Mouse (Mus musculus) gastrocnemius, postnatal 36 days (tissue): ENCODE results near the gene Gsc2. TPM values are rescaled to one million over a fixed set of nuclear protein-coding genes. Genes with fewer than 3 reads are reported as not detected.

Experiments
- DNase-seq, 2 experiments: peaks; one replicate each; pipeline ENCODE4 v3.0.0; 2022
- intact Hi-C: fragments of 180-260 bp; cut with DNase I; formaldehyde crosslinking; loops from one replicate; pipeline ENCODE4 v1.15.1; 2025
- total RNA-seq, 2 experiments: library from RNA; stranded (reverse); gene quantifications; 2 replicates each; pipeline ENCODE4 v1.2.3; 2021

The Gsc2 gene
- total RNA-seq, 2 experiments from 2014 or later = not detected

DNA sequence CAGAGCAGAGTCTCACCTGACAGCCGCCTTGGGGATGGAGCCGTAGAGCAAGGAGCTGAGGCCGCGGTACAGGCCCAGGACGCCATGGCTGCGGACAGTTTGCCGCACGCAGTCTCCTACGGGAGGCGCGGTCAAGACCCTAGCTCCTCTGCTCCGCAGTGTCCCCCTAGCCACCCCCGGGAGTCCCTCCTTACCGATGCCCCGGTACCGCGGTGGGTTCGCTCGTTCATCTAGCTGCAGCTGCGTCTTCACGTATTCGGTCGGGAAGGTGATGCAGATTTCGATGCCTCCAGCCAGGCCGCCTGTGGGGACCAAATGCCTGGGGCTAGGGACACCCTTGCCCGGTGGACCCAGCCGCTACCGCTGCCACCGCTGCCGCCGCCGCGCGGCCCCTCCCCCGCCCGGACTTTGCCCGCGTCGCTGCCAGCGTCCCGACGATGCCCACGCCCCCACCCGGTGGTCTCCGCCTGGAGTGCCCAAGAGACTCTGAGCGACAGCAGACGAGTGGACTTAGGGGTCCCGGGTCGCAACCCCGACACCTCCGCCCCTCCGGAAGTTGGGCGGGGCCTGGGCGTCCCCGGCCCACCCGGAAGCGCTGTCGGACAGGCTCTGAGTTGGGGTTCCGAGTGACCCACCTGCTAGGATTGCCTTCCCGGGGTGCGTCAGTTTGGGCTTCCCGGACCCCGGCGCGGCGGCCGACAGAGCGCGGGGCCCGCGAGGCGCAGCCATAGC is 12.7 kb upstream of the Gsc2 start:
- DNase-seq = no peak
- intact Hi-C loops = no loop called here

DNA sequence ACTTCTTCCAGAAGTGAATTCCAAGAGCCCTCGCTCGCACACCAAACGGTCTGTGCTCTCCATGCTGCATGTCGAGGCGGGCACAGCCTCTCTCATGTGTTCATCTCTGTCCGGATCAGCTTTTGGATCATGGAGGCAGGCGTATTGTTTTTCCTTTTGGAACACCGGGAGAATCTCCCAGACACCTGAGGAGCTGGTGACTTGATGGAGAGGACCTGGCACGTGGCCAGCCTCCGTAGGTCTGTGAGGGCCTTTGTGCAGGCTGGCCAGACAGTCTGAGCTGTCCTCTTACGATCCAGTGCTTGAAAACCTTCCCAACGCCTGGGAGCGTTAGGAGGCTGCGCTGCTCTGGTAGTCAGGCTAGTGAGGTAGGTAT is 7.3 kb upstream of the Gsc2 start:
- intact Hi-C loops = no loop called here

DNA sequence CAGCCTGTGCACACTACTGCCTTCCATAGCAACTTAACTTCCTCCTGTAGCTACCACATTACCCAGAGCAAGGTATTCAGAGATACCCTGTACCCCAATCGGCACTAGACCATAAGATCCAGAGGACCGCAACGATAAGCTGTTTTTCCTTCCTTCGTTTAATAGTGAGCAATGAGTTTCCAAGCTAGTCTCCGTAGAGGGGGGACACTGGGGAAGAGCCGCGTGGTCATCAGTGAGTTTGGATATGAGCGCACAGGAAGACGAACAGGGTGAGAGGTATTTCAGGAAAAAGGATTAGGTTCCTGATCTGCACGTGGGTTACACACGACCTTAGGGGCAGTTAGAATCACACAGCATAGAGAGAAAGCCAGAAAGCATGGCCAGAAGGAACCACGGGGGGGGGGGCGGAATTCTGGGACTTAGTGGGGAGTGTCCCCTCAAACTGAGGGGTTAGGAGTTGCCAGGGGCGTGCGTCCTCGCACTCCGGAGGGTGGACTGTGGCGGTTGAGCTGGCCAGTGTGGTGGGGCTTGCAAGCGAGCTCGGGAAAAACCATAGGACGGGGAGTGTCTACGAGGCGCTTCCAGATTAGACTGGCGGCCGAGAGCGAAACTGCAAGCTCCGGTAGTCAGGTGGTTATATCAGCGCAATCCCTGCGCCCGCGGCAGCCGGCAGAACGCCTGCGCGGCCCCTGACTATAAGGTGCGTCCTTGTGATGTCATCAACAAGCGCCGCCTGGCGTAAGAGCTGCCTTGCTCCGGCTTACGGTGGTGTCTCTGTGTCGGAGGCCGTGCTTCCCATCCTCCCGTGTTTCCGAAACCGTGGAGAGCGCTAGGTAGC is 6.7 kb upstream of the Gsc2 start:
- intact Hi-C loops = no loop called here

More for the DNA sequence above, 7.3 kb upstream of the Gsc2 start:
- peak in 1 of 2 experiments; percentile 37 for DNase-seq

DNA sequence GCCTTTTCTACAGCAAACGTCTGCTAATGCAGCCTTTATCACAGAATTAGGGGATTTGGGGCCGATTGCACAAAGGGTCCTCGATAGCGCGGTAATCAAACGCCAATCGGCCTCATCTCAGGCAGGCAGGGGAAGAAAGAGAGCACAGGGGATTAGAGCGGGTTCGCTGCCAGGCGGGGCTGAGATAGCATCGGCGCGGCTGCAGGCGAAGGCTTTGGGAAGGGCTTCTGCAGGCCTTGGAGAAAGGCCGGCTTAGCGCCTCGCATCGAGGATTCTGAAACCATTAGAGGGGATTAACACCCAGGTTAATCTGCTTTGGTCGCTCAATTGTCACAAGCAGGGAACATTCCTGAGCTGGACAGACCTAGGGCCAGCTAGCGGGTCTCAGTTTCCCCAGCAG is 5.7 kb upstream of the Gsc2 start:
- intact Hi-C loops = no loop called here
- DNase-seq = no peak

More for the DNA sequence above, 6.7 kb upstream of the Gsc2 start:
- DNase-seq = peak; percentile 90 to 93

DNA sequence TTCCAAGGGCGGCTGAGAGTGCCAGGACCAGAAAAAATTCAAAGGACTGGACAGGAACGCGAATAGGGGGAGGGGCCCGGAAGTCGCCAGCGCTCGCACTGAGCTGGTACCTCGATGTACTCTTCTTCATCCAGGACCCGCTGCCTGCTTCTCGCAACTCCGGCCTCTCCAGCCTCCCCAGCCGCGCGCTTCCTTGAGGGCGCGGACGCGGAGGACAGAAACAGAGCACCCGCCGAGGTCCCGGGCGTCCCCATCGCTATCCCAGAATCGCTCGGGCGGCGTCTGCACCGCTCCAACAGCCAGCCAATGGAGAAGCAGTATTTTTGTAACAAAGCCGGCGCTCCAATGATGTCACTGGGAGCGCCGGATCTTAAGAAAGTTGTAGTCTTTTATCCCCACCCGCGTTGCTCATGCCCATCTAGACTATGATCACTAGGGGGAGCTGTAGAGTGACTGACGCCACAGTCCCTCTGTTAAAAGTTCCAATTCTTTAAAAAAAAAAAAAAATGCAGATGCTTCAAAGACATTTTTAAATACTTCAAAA is 3.7 kb downstream of the Gsc2 start, which contains the start of gene Ess2:
Gene Ess2, minus strand, starts transcription at position 297 of the 544 bp plus-strand sequence.
- DNase-seq = peak; percentile 79 to 84
- intact Hi-C loops = loop anchor here (5.0 kb wide), 1 partner anchor 136 kb away; no protein-coding TSS in a partner anchor

DNA sequence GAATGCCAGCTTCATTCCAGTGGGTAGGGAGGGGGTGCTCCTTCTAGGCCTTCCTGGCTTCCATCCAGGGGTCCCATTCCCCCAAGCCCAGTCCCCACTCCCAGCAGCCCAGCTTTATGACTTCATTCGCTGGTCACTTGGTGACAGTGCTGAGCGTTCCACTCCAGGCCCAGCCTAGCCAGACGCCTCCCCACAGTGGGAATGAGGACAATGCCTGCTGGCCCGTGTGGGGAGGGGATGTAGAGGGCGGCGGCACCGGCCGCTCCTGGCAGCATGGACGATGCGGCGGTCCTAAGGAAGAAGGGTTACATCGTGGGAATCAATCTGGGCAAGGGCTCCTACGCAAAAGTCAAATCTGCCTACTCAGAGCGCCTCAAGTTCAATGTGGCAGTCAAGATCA is 16.4 kb downstream of the Gsc2 start, which contains the start of the genes Dgcr2 and Tssk2:
Gene Dgcr2, minus strand, starts transcription at position 101 of the 400 bp plus-strand sequence.
Gene Tssk2, plus strand, starts transcription at position 176 of the 400 bp plus-strand sequence.
- intact Hi-C loops = no loop called here
- no peak for DNase-seq

DNA sequence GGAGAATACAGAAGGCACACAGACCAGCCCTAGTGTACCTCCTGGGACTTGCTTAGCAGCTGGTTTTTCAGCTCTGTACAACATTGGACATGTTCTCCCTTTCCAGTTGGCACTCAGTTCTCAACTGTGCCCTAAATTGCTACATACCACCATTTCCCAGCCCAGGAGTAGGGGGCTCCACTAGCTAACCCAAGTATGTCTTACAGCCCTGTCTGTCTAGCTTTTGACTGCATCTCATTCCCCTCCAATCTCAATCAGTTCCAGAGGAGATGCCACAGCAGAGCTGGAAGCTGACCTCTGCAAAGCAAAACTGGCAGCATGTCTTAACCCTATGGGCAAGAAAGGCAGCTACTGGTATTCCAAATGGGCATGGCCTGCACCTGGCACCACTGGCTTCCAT is 18.8 kb downstream of the Gsc2 start:
- no peak for DNase-seq
- intact Hi-C loops = no loop called here

DNA sequence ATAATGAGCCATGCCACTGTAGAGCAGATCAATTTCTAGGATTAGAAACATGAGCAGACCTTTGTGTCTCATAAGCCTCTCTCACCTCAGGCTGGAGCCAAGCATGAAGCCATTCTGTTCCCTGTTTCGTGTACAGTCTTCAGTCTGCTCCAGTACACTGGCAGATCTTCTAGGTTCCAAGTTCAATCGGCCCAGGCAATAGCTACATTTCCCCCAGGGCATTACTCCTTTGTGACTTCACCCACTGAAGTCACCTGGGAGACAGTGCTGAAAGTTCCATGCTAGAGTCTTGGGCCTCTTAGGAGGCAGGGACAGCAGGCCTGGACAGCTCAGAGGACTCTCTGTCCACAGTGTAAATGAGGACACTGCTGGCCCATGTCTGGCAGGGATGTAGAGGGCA is 20.9 kb downstream of the Gsc2 start, which contains the start of gene Tssk1:
Gene Tssk1, plus strand, starts transcription at position 301 of the 400 bp plus-strand sequence.
- intact Hi-C loops = no loop called here
- DNase-seq = no peak

DNA sequence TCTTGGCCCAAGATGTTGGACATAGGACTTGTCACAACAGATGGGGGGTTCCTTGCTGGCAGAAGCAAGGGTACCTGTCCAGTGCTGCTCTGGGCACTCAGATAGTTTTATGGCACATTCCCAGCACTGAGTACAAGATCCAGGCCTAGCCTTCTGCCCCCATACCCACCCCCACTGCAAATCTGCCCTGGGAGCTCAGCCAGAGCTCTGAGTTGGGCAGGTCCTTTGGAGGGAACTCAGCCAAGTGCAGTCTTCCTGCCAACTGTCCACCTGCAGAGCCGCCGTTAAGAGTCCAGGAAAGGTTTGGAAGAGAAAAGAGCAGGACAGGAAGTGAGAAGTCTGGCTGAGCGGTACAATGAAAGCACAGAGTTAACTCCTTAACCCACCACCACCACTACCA is 22.3 kb downstream of the Gsc2 start:
- no peak for DNase-seq
- intact Hi-C loops = no loop called here

DNA sequence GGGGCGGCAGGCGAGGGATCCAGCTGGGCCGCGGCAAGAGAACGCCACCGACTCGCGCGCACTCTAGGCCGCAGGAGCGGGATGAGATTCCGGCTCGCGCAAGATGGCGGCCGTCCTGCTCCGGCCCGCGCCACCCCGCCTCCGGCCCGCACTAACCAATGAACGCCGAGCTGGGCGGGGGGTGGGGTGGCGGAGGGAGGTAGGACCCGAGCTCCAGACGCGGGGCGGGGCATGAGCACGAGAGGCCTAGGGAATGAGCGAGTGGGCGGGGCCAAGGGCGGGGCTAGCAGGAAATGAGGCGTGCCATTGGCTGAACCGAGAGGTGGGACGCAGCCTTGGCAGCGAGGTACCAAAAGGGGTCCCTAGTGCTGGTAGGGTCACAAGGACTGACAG is 23.3 kb downstream of the Gsc2 start, which contains the start of gene Gm20518:
Gene Gm20518, minus strand, starts transcription at position 105 of the 393 bp plus-strand sequence.
- DNase-seq = peak; percentile 99
- intact Hi-C loops = no loop called here

DNA sequence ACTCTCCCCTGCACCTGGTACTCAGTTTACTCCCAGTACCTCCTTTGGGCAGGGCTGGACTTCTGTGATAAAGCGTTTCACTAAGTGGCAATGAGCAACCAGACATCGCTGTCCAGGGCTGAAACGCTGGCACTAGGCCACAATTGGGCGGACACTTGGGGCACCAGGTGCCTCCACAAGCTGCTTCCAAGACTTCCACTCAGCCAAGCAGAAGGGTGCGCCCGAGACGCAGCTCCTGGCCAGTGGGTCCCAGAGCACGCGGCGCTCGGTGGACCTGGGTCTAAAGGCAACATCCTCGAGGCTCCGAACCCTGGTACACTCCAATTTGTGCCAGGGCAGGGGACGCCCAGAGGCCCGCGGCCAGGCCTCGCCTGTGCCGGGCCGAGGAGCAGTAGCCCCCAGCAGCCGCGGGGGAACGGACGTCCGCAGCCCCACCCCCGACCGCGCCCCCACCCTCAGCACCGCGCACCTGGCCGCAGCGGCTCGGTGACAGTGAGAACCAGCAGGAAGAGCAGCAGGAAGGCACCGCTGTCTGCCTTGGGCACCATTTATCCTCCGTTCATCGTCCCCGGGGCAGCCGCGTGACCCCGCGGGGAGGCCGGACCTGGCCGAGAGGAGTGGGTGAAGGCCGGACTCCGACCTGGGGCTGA is 23.8 kb downstream of the Gsc2 start:
- intact Hi-C loops = no loop called here
- DNase-seq = peak; percentile 61 to 68

DNA sequence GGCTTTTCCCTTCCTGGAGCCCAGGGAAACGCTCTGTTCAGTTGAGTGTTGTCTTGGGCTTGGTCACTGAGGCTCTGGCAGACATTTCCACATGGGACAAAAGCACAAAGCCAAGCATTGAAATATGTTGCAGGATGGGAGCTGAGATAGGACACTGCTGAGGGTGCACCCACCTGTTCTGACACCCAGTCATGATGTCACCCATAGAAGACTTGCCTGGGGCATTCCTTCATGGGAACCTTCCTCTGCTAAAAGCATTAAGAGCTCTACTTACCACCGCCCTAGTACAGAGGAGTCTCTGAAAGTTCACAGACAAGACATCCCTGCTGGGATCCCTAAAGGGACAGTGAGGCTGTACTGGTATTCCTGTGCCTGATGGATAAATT is 24.5 kb downstream of the Gsc2 start:
- peak in 1 of 2 experiments; percentile 12 for DNase-seq
- intact Hi-C loops = no loop called here

DNA sequence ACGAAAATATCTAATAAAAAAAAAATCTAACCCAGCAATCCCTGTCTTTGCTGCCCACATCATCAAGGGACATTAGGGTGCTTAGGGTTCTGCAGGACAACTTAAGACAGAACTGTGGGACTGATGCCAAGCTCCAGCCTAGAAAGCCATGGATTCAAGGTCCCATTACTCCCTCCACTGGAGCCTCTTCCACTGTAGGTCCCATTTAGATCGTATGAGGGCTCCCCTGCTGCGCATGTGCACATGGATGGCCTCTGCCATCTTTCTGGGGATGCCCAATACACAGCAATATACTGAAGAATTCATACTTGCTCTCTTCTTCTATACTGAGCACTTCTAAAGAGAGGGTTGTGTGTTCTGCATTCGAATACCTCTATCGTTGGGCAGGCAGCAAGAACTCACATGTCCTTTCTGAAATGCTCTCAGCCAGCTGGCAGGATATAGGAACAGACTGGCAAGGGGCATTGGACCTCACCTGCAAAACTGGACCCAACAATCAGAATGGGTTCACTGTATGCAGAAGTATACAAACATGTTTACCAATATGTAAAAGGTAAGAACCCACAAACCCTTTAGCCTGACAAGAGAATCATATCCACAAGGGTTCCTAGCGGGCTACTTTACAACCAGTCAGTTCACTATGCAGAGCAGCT is 25.0 kb downstream of the Gsc2 start:
- intact Hi-C loops = no loop called here
- peak in 1 of 2 experiments; percentile 4 for DNase-seq

DNA sequence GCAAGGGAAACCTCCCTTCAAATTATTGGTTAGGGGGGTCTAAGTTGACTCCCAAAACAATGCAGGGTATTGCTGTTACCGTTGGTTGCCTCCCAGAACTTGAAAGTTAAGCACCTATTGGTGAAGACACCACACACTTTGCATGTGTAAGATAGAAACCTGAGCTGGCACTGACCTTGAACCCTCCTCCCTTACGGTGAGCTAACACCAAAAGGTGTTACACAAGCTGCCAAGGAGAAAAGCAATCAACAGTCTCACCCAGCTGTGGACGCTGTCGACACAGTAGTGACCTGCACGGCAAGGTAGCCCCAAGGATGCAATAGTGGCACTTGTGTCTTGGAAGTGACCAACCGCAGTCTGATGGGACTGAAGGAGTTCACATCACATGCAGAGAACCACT is 30.7 kb downstream of the Gsc2 start:
- DNase-seq = no peak
- intact Hi-C loops = no loop called here

DNA sequence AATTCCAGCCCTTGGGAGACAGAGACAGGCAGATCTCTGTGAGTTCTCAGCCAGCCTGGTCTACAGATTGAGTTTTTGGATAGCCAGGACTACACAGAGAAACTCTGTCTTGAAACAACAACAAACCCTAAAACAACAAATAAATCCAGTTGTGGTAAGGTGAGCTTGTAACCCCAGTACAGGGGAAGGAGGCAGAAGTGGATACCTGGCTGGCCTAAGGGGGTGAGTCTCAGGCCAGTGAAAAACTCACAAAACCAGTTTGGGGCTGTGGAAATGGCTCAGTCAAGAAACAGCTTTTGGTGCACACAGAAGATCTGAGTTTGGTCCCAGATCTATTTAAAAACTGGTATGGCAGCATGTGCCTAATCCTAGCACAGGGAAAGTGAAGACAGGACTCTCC is 32.7 kb downstream of the Gsc2 start:
- no peak for DNase-seq
- intact Hi-C loops = no loop called here

DNA sequence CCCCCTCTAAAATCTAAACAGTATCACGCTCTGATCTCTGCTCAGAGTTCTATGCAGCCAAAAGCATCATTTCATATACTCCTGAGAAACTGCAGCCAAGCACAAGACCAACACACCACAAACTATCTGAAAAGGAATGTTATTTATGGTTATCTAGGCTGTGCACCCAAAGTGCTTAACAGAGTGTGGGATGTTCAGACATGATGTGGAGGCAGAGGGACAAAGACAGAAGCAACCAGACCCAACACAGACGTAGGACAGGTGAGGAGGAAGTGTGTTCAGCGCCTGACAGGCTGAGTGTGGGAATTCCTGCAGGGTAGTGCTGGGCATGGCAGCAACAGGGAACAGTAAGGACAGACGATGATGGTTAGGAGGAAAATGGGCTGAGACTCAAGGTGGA is 35.3 kb downstream of the Gsc2 start:
- DNase-seq = no peak
- intact Hi-C loops = no loop called here

DNA sequence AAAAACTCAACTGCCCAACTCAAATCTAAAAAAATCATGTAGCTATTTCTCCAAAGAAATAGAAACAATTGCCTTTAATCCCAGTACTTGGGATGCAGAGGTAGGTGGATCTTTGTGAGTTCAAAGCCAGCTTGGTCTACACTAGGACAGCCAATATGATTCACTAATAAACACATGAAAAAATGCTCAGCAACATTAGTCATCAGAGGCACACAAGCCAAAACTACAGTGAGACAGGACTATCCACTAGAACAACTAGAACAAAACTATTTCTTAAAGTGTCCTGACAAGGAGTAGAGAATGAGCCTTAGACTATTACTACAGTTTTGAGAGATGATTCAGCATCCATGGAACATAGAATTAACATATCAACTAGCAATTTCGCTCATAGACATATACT is 38.8 kb downstream of the Gsc2 start:
- intact Hi-C loops = no loop called here
- DNase-seq = no peak

DNA sequence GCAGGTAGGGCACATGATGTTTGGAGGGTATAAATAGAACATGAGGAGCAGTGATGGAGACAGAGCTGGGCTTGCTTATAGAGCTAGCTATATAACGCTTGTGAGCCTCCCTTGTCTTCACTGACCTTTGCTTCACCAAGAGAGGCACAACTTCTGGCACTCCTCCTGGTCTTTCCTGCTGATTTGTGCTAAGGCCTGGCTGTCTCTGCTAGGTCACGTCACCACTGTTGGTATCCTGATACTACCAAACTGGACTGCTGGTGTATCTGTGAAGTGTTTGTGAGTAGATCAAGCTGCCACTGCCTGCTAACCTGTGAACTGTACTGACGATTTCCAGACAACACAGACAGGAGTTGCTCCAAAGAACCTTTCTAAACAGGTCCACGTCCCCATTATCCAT is 39.7 kb downstream of the Gsc2 start:
- intact Hi-C loops = no loop called here
- DNase-seq = no peak

DNA sequence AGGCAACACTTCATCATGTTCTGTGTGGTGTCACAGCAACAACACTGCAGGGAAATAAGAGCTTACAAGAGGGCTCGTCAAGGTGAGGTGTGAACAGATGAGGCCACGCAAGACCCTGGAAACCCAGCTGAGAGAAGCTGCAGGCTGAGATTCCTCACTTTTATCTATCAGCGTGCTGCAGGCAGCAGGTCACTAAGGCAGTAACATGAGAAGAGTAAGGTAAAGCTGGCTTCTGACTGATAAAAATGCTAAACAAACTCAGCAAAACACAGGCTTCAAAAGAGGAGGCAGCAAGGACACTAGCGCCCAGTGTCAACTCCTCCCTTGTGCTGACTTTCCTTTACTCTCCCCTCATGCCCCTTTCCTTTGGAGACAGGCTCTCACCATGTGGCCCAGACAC is 41.9 kb downstream of the Gsc2 start:
- DNase-seq = no peak
- intact Hi-C loops = no loop called here

DNA sequence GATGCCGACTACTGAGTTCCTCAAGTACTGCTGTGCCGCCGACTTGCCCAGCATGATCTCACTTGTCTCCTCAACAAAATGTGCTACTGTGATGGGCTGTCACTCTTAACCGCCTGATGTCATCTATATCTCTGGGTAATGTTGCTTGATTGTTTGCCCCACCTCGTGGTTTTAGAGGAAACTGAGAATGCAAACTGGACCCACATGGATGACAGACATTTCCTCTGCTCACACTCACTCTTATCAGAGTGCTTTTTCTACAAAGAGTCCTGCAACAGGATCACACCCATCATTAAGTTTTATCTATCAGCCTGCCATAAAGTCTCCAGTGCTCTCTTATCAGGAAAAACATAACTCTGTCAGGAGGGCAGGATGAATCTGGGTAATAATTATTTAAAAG is 43.6 kb downstream of the Gsc2 start:
- intact Hi-C loops = no loop called here
- no peak for DNase-seq
